Mouse (Mus musculus) stomach, postnatal 0 days (tissue): Measurements from ENCODE around the gene Pdss2. TPM values are rescaled to one million over a fixed set of nuclear protein-coding genes. Genes with fewer than 3 reads are reported as not detected.

Source experiments
- ATAC-seq: fragments of 200-750 bp; cut with Nextera tagmentation; 2 replicates; pipeline ENCODE4 v1.8.0; 2017; ENCODE audit not compliant: low FRiP score, low TSS enrichment
- DNase-seq: peaks from one replicate; pipeline ENCODE4 v3.0.0-alpha.2; 2016; ENCODE audit warnings: low spot score
- H3K27ac ChIP-seq: fragments of 300-500 bp; sonication (generic); replicated peaks from 2 replicates; pipeline ENCODE4 v1.5.1; 2014; ENCODE audit warnings: mild to moderate bottlenecking, control low read depth
- H3K27me3 ChIP-seq: fragments of 300-500 bp; sonication (generic); 2 replicates; pipeline ENCODE4 v1.6.1; 2014; ENCODE audit warnings: low read length; ENCODE audit not compliant: control insufficient read depth, insufficient read depth
- H3K36me3 ChIP-seq: fragments of 300-500 bp; sonication (generic); 2 replicates; pipeline ENCODE4 v1.6.1; 2014; ENCODE audit warnings: low read length, mixed read lengths; ENCODE audit not compliant: control insufficient read depth, insufficient read depth
- H3K4me1 ChIP-seq: fragments of 300-500 bp; sonication (generic); replicated peaks from 2 replicates; pipeline ENCODE4 v1.6.1; 2014; ENCODE audit warnings: antibody characterized with exemption; ENCODE audit not compliant: control insufficient read depth, insufficient read depth
- H3K4me2 ChIP-seq: fragments of 300-500 bp; sonication (generic); replicated peaks from 2 replicates; pipeline ENCODE4 v1.6.1; 2014; ENCODE audit warnings: low read depth, mild to moderate bottlenecking, control low read depth, moderate library complexity
- H3K4me3 ChIP-seq: fragments of 300-500 bp; sonication (generic); 2 replicates; pipeline ENCODE4 v1.5.1; 2014; ENCODE audit warnings: low read depth, low read length, control low read depth
- H3K9ac ChIP-seq: fragments of 300-500 bp; sonication (generic); 2 replicates; pipeline ENCODE4 v1.6.1; 2014; ENCODE audit warnings: mild to moderate bottlenecking, low read length, control low read depth, mixed read lengths
- H3K9me3 ChIP-seq: fragments of 300-500 bp; sonication (generic); 2 replicates; pipeline ENCODE4 v1.6.1; 2016; ENCODE audit warnings: low read length; ENCODE audit not compliant: control insufficient read depth
- CTCF ChIP-seq: IDR thresholded peaks from 2 replicates; pipeline ENCODE4 v1.5.1; 2016; ENCODE audit warnings: antibody characterized with exemption, low read depth, mild to moderate bottlenecking, moderate library complexity
- EP300 ChIP-seq: optimal IDR thresholded peaks from 2 replicates; pipeline ENCODE3; 2016; ENCODE audit warnings: antibody characterized with exemption
- WGBS: fragments of 180-500 bp; shearing (Covaris S2); extraction: QIAGEN DNeasy Blood & Tissue Kit; methylation state at CpG from one replicate; pipeline ENCODE4 v1.1.7; 2014; 5-methylcytosine and 5-hydroxymethylcytosine counted together
- polyA plus RNA-seq: library from polyadenylated mRNA; unstranded; fragments of >200 nt; fragmentation: Nextera tagmentation; extraction: Ambion mirVana; gene quantifications from 2 replicates; pipeline ENCODE4 v1.2.1, GENCODE M21; 2015

Gene Pdss2
- polyA plus RNA-seq, 1 experiment from 2014 or later: 6.2 TPM

GRCm38 (mm10) chr10:43322446-43323178, 101.3 kb downstream of the Pdss2 start:
- Histone ChIP-seq H3K4me3 (no peak overlapping the region), H3K4me2 (no peak overlapping the region), H3K27ac (no peak overlapping the region), H3K27me3 (no peaks in the 10 kb centered on the region), H3K9ac (no peak overlapping the region), H3K4me1 (no peaks in the 10 kb centered on the region), H3K36me3 (no peaks in the 10 kb centered on the region), H3K9me3 (no peaks in the 10 kb centered on the region)
- WGBS: 68% methylated on average over 9 of the region's 9 CpGs
- TF ChIP-seq EP300 (no peak), CTCF (no peak)
- DNase-seq (no peak), ATAC-seq (no peak)

GRCm38 (mm10) chr10:43323386-43323785, 102.1 kb downstream of the Pdss2 start:
- Histone ChIP-seq H3K4me3 (no peak overlapping the region), H3K36me3 (no peaks in the 10 kb centered on the region), H3K4me1 (no peaks in the 10 kb centered on the region), H3K27ac (no peak overlapping the region), H3K4me2 (no peak overlapping the region), H3K9me3 (no peaks in the 10 kb centered on the region), H3K9ac (no peak overlapping the region), H3K27me3 (no peaks in the 10 kb centered on the region)
- TF ChIP-seq CTCF (no peak), EP300 (no peak)
- ATAC-seq (no peak), DNase-seq (no peak)
- 76% methylated on average over 8 of the region's 8 CpGs for WGBS

- H3K36me3 ChIP-seq: no peaks in the 10 kb centered on the region
- ATAC-seq (no peak), DNase-seq (no peak)
- 94% methylated on average over 5 of the region's 5 CpGs for WGBS
- no peaks in the 10 kb centered on the region for H3K4me1 ChIP-seq
- TF ChIP-seq EP300: no peak
- TF ChIP-seq CTCF: no peak
- no peak overlapping the region for H3K4me2 ChIP-seq
- no peak overlapping the region for H3K4me3 ChIP-seq
- no peaks in the 10 kb centered on the region for H3K9me3 ChIP-seq
- no peak overlapping the region for H3K27ac ChIP-seq
- no peaks in the 10 kb centered on the region for H3K27me3 ChIP-seq
- no peak overlapping the region for H3K9ac ChIP-seq
Measured at GRCm38 (mm10) chr10:43329813-43330212, 108.5 kb downstream of the Pdss2 start.

- TF ChIP-seq EP300 (no peak), CTCF (no peak)
- no peak for ATAC-seq
- H3K9me3 ChIP-seq: no peaks in the 10 kb centered on the region
- H3K4me3 ChIP-seq: no peak overlapping the region
- H3K27ac ChIP-seq: no peak overlapping the region
- 47% methylated on average over 4 of the region's 4 CpGs for WGBS
- no peak overlapping the region for H3K4me2 ChIP-seq
- H3K4me1 ChIP-seq: no peaks in the 10 kb centered on the region
- no peak overlapping the region for H3K9ac ChIP-seq
- H3K36me3 ChIP-seq: no peaks in the 10 kb centered on the region
- H3K27me3 ChIP-seq: no peaks in the 10 kb centered on the region
- no peak for DNase-seq
Measured at GRCm38 (mm10) chr10:43330691-43331090, 109.4 kb downstream of the Pdss2 start.

GRCm38 (mm10) chr10:43331931-43332701, 110.8 kb downstream of the Pdss2 start:
- H3K27ac ChIP-seq: no peak overlapping the region
- H3K4me1 ChIP-seq: no peaks in the 10 kb centered on the region
- H3K36me3 ChIP-seq: no peaks in the 10 kb centered on the region
- H3K27me3 ChIP-seq: no peaks in the 10 kb centered on the region
- H3K4me3 ChIP-seq: no peak overlapping the region
- no peak for TF ChIP-seq CTCF
- no peak for TF ChIP-seq EP300
- H3K9me3 ChIP-seq: no peaks in the 10 kb centered on the region
- H3K9ac ChIP-seq: no peak overlapping the region
- ATAC-seq: no peak
- WGBS: 31% methylated on average over 15 of the region's 15 CpGs
- H3K4me2 ChIP-seq: no peak overlapping the region
- no peak for DNase-seq

- ATAC-seq (no peak), DNase-seq (no peak)
- Histone ChIP-seq H3K9me3 (no peaks in the 10 kb centered on the region), H3K36me3 (no peaks in the 10 kb centered on the region), H3K4me3 (no peak overlapping the region), H3K27ac (no peak overlapping the region), H3K27me3 (no peaks in the 10 kb centered on the region), H3K9ac (no peak overlapping the region), H3K4me1 (no peaks in the 10 kb centered on the region), H3K4me2 (no peak overlapping the region)
- TF ChIP-seq CTCF: no peak
- no peak for TF ChIP-seq EP300
- WGBS: 58% methylated on average over 4 of the region's 4 CpGs
Measured at GRCm38 (mm10) chr10:43335874-43336273, 114.6 kb downstream of the Pdss2 start.
